Mouse (Mus musculus): ENCODE results near the gene Rabl3. TPM values are rescaled to one million over a fixed set of nuclear protein-coding genes. Genes with fewer than 3 reads are reported as not detected.

Gene Rabl3
- polyA plus RNA-seq, 1 experiment from 2014 or later = 25.1 TPM

GRCm38 (mm10) chr16:37552824-37553223 is 13.1 kb downstream of the Rabl3 start:
- H3K36me3 ChIP-seq = peaks cover 11% of the 10 kb centered on the region; the same call in 1 of the 2 replicates
- no peaks in the 10 kb centered on the region for H3K4me1 ChIP-seq
- H3K4me3 ChIP-seq = no peak overlapping the region
- 80% methylated on average over 3 of the region's 3 CpGs for WGBS
- no peak overlapping the region for H3K4me2 ChIP-seq
- H3K27ac ChIP-seq = no peak overlapping the region
- no peak overlapping the region for H3K9ac ChIP-seq
- ATAC-seq (ENCODE audit: borderline replicate concordance, extremely low read depth, low FRiP score, low TSS enrichment) = no peak
- H3K27me3 ChIP-seq = no peaks in the 10 kb centered on the region
- no peaks in the 10 kb centered on the region for H3K9me3 ChIP-seq

GRCm38 (mm10) chr16:37562414-37562813 is 22.7 kb downstream of the Rabl3 start:
- no peak overlapping the region for H3K4me2 ChIP-seq
- no peak overlapping the region for H3K4me3 ChIP-seq
- no peak overlapping the region for H3K27ac ChIP-seq
- no peak overlapping the region for H3K9ac ChIP-seq
- no peaks in the 10 kb centered on the region for H3K9me3 ChIP-seq
- no peak for ATAC-seq (ENCODE audit: borderline replicate concordance, extremely low read depth, low FRiP score, low TSS enrichment)
- no peaks in the 10 kb centered on the region for H3K4me1 ChIP-seq
- WGBS = 91% methylated on average over 6 of the region's 6 CpGs
- H3K36me3 ChIP-seq = peaks cover 10% of the 10 kb centered on the region; the same call in 1 of the 2 replicates
- no peaks in the 10 kb centered on the region for H3K27me3 ChIP-seq

GRCm38 (mm10) chr16:37562961-37563360 is 23.3 kb downstream of the Rabl3 start:
- H3K4me2 ChIP-seq = no peak overlapping the region
- no peak overlapping the region for H3K9ac ChIP-seq
- 89% methylated on average over 5 of the region's 5 CpGs for WGBS
- H3K4me1 ChIP-seq = no peaks in the 10 kb centered on the region
- no peaks in the 10 kb centered on the region for H3K27me3 ChIP-seq
- H3K27ac ChIP-seq = no peak overlapping the region
- H3K36me3 ChIP-seq = peaks cover 6% of the 10 kb centered on the region; the same call in 1 of the 2 replicates
- no peak for ATAC-seq (ENCODE audit: borderline replicate concordance, extremely low read depth, low FRiP score, low TSS enrichment)
- H3K9me3 ChIP-seq = no peaks in the 10 kb centered on the region
- H3K4me3 ChIP-seq = no peak overlapping the region

- Histone ChIP-seq H3K36me3 (no peaks in the 10 kb centered on the region), H3K9ac (no peak overlapping the region), H3K4me3 (no peak overlapping the region), H3K4me2 (no peak overlapping the region), H3K27ac (no peak overlapping the region), H3K9me3 (no peaks in the 10 kb centered on the region), H3K27me3 (no peaks in the 10 kb centered on the region), H3K4me1 (no peaks in the 10 kb centered on the region)
- 58% methylated on average over 1 of the region's 1 CpGs for WGBS
- no peak for ATAC-seq (ENCODE audit: borderline replicate concordance, extremely low read depth, low FRiP score, low TSS enrichment)
Observed at GRCm38 (mm10) chr16:37565117-37565516, 25.4 kb downstream of the Rabl3 start.

GRCm38 (mm10) chr16:37566107-37566506 is 26.4 kb downstream of the Rabl3 start:
- no peak overlapping the region for H3K4me2 ChIP-seq
- no peak for ATAC-seq (ENCODE audit: borderline replicate concordance, extremely low read depth, low FRiP score, low TSS enrichment)
- 70% methylated on average over 6 of the region's 6 CpGs for WGBS
- H3K27me3 ChIP-seq = no peaks in the 10 kb centered on the region
- H3K9ac ChIP-seq = no peak overlapping the region
- no peaks in the 10 kb centered on the region for H3K9me3 ChIP-seq
- no peak overlapping the region for H3K27ac ChIP-seq
- H3K4me1 ChIP-seq = no peaks in the 10 kb centered on the region
- no peak overlapping the region for H3K4me3 ChIP-seq
- H3K36me3 ChIP-seq = no peaks in the 10 kb centered on the region

GRCm38 (mm10) chr16:37567113-37568050 is 27.7 kb downstream of the Rabl3 start:
- H3K36me3 ChIP-seq = no peaks in the 10 kb centered on the region
- H3K4me3 ChIP-seq = no peak overlapping the region
- no peak overlapping the region for H3K9ac ChIP-seq
- no peaks in the 10 kb centered on the region for H3K9me3 ChIP-seq
- H3K27ac ChIP-seq = no peak overlapping the region
- H3K4me2 ChIP-seq = no peak overlapping the region
- H3K27me3 ChIP-seq = no peaks in the 10 kb centered on the region
- whole genome bisulfite sequencing = 82% methylated on average over 12 of the region's 12 CpGs
- no peaks in the 10 kb centered on the region for H3K4me1 ChIP-seq
- ATAC-seq (ENCODE audit: borderline replicate concordance, extremely low read depth, low FRiP score, low TSS enrichment) = no peak

- Histone ChIP-seq H3K27me3 (no peaks in the 10 kb centered on the region), H3K4me1 (no peaks in the 10 kb centered on the region), H3K27ac (no peak overlapping the region), H3K4me2 (no peak overlapping the region), H3K4me3 (no peak overlapping the region), H3K36me3 (0 out of 2 replicates have a peak, but pooled peaks cover 2% of the 10 kb centered on the region), H3K9me3 (no peaks in the 10 kb centered on the region), H3K9ac (no peak overlapping the region)
- ATAC-seq (ENCODE audit: borderline replicate concordance, extremely low read depth, low FRiP score, low TSS enrichment) = no peak
- WGBS = 72% methylated on average over 3 of the region's 3 CpGs
Observed at GRCm38 (mm10) chr16:37571554-37571953, 31.9 kb downstream of the Rabl3 start.

GRCm38 (mm10) chr16:37572117-37572754 is 32.6 kb downstream of the Rabl3 start:
- Histone ChIP-seq H3K36me3 (0 out of 2 replicates have a peak, but pooled peaks cover 2% of the 10 kb centered on the region), H3K4me3 (no peak overlapping the region), H3K9me3 (no peaks in the 10 kb centered on the region), H3K4me1 (no peaks in the 10 kb centered on the region), H3K9ac (no peak overlapping the region), H3K27me3 (no peaks in the 10 kb centered on the region), H3K27ac (no peak overlapping the region), H3K4me2 (no peak overlapping the region)
- 82% methylated on average over 12 of the region's 12 CpGs for WGBS
- no peak for ATAC-seq (ENCODE audit: borderline replicate concordance, extremely low read depth, low FRiP score, low TSS enrichment)

- no peak for ATAC-seq (ENCODE audit: borderline replicate concordance, extremely low read depth, low FRiP score, low TSS enrichment)
- Histone ChIP-seq H3K4me2 (no peak overlapping the region), H3K9me3 (no peaks in the 10 kb centered on the region), H3K27ac (no peak overlapping the region), H3K36me3 (0 out of 2 replicates have a peak, but pooled peaks cover 2% of the 10 kb centered on the region), H3K27me3 (no peaks in the 10 kb centered on the region), H3K9ac (no peak overlapping the region), H3K4me1 (no peaks in the 10 kb centered on the region), H3K4me3 (no peak overlapping the region)
- WGBS = 96% methylated on average over 5 of the region's 5 CpGs
Observed at GRCm38 (mm10) chr16:37573061-37573460, 33.4 kb downstream of the Rabl3 start.

- no peaks in the 10 kb centered on the region for H3K9me3 ChIP-seq
- no peak for ATAC-seq (ENCODE audit: borderline replicate concordance, extremely low read depth, low FRiP score, low TSS enrichment)
- WGBS = 76% methylated on average over 2 of the region's 3 CpGs
- no peak overlapping the region for H3K9ac ChIP-seq
- no peak overlapping the region for H3K4me2 ChIP-seq
- no peaks in the 10 kb centered on the region for H3K27me3 ChIP-seq
- H3K4me1 ChIP-seq = no peaks in the 10 kb centered on the region
- H3K36me3 ChIP-seq = 0 out of 2 replicates have a peak, but pooled peaks cover 2% of the 10 kb centered on the region
- no peak overlapping the region for H3K27ac ChIP-seq
- no peak overlapping the region for H3K4me3 ChIP-seq
Observed at GRCm38 (mm10) chr16:37575325-37575724, 35.6 kb downstream of the Rabl3 start.

- Histone ChIP-seq H3K27ac (no peak overlapping the region), H3K36me3 (no peaks in the 10 kb centered on the region), H3K4me2 (no peak overlapping the region), H3K27me3 (0 out of 2 replicates have a peak, but pooled peaks cover 5% of the 10 kb centered on the region), H3K4me3 (no peak overlapping the region), H3K4me1 (peaks cover 7% of the 10 kb centered on the region), H3K9me3 (no peaks in the 10 kb centered on the region), H3K9ac (no peak overlapping the region)
- 88% methylated on average over 1 of the region's 1 CpGs for WGBS
- no peak for ATAC-seq (ENCODE audit: borderline replicate concordance, extremely low read depth, low FRiP score, low TSS enrichment)
Observed at GRCm38 (mm10) chr16:37579591-37579990, 39.9 kb downstream of the Rabl3 start.

GRCm38 (mm10) chr16:37579994-37580393 is 40.3 kb downstream of the Rabl3 start, which contains the start of gene Hgd:
Gene Hgd (plus strand): TSS chr16:37580153.
- no peak for ATAC-seq (ENCODE audit: borderline replicate concordance, extremely low read depth, low FRiP score, low TSS enrichment)
- no peaks in the 10 kb centered on the region for H3K36me3 ChIP-seq
- H3K4me1 ChIP-seq = peaks cover 8% of the 10 kb centered on the region
- H3K27ac ChIP-seq = no peak within 1 kb of the TSS
- WGBS = 45% methylated on average over 4 of the region's 4 CpGs
- no peak within 1 kb of the TSS for H3K4me3 ChIP-seq
- H3K9ac ChIP-seq = no peak within 1 kb of the TSS
- H3K9me3 ChIP-seq = no peaks in the 10 kb centered on the region
- no peak within 1 kb of the TSS for H3K4me2 ChIP-seq
- H3K27me3 ChIP-seq = 0 out of 2 replicates have a peak, but pooled peaks cover 5% of the 10 kb centered on the region
